Mouse (Mus musculus) limb, embryonic 14.5 days (tissue): ENCODE data around the gene Cacna1i. TPM values are rescaled to one million over a fixed set of nuclear protein-coding genes. Genes with fewer than 3 reads are reported as not detected.
A peak's percentile ranks its signal among the peaks of the same experiment; 100 is the strongest.

Experiments used
- ATAC-seq: fragments of 200-750 bp; cut with Nextera tagmentation; 2 replicates; pipeline ENCODE4 v1.8.0; 2017; ENCODE audit warnings: low read depth, moderate number of reproducible peaks, moderate TSS enrichment; ENCODE audit not compliant: low FRiP score
- DNase-seq: peaks from one replicate; pipeline ENCODE4 v3.0.0-alpha.2; 2015; ENCODE audit warnings: low spot score
- H3K27ac ChIP-seq: fragments of 300-500 bp; sonication (generic); replicated peaks from 2 replicates; pipeline ENCODE4 v1.5.1; 2014; ENCODE audit warnings: low read depth, mild to moderate bottlenecking, low read length, moderate library complexity, mixed read lengths
- H3K27me3 ChIP-seq: fragments of 300-500 bp; sonication (generic); 2 replicates; pipeline ENCODE4 v1.6.1; 2014; ENCODE audit warnings: low read length, mixed read lengths; ENCODE audit not compliant: control insufficient read depth, insufficient read depth
- H3K36me3 ChIP-seq: fragments of 300-500 bp; sonication (generic); 2 replicates; pipeline ENCODE4 v1.6.1; 2014; ENCODE audit warnings: mild to moderate bottlenecking, low read length, moderate library complexity, mixed read lengths; ENCODE audit not compliant: control insufficient read depth, insufficient read depth
- H3K4me1 ChIP-seq: fragments of 300-500 bp; sonication (generic); 2 replicates; pipeline ENCODE4 v1.6.1; 2014; ENCODE audit warnings: antibody characterized with exemption, low read length, mixed read lengths; ENCODE audit not compliant: control insufficient read depth, insufficient read depth
- H3K4me2 ChIP-seq: fragments of 300-500 bp; sonication (generic); replicated peaks from 2 replicates; pipeline ENCODE4 v1.6.1; 2014; ENCODE audit warnings: low read depth, mild to moderate bottlenecking, low read length, moderate library complexity; ENCODE audit not compliant: severe bottlenecking
- H3K4me3 ChIP-seq: fragments of 300-500 bp; sonication (generic); replicated peaks from 2 replicates; pipeline ENCODE4 v1.5.1; 2014; ENCODE audit warnings: low read length
- H3K9ac ChIP-seq: fragments of 300-500 bp; sonication (generic); 2 replicates; pipeline ENCODE4 v1.6.1; 2014; ENCODE audit warnings: mild to moderate bottlenecking, low read depth, low read length, moderate library complexity; ENCODE audit not compliant: severe bottlenecking
- H3K9me3 ChIP-seq: fragments of 300-500 bp; sonication (generic); 2 replicates; pipeline ENCODE4 v1.6.1; 2016; ENCODE audit warnings: low read length; ENCODE audit not compliant: control insufficient read depth
- POLR2A ChIP-seq: fragments of 200-500 bp; IDR thresholded peaks from 2 replicates; pipeline ENCODE4 v1.8.0; 2012; ENCODE audit warnings: inconsistent platforms, mild to moderate bottlenecking, moderate library complexity, borderline replicate concordance; ENCODE audit not compliant: insufficient read depth, insufficient read length; ENCODE audit errors: extremely low read depth
- WGBS: fragments of 180-500 bp; shearing (Covaris S2); extraction: QIAGEN DNeasy Blood & Tissue Kit; methylation state at CpG from one replicate; pipeline ENCODE4 v1.1.7; 2014; 5-methylcytosine and 5-hydroxymethylcytosine counted together
- polyA plus RNA-seq, 2 experiments: library from polyadenylated mRNA; depleted of rRNA in 1 of 2; stranded (reverse) in 1 of 2; unstranded in 1 of 2; fragments of >200 nt; fragmentation: Nextera tagmentation in 1 of 2; extraction: Ambion mirVana in 1 of 2; gene quantifications; 2 replicates each; pipeline versions ENCODE4 v1.2.1 to v1.2.3; 2012 to 2014

Cacna1i gene
- polyA plus RNA-seq, 2 experiments, result 0.03 to 0.34 TPM

DNA sequence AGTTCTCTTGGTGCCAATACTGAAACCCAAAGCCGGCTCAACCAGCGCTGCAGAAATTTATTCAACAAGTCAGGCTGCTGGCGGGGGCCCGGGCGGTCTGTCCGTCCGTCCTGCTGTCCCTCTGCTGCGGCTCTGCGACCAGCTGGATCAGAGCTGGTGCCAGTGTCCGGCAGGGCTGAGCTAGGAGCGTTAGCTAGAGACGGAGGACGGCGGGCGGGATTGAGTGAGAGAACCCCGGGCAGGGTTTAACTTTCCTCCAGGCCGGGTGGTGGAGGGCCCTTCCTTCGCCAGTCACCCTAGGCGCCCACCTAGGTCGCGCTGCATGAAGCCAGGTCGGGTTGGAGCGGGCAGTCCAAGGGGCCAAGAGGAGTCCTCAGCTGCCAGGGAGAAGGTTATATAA is 998 bp downstream of the Cacna1i start:
- 3% methylated on average over 23 of the region's 23 CpGs for WGBS
- no peak for TF ChIP-seq POLR2A
- Histone ChIP-seq H3K36me3 (no peaks in the 10 kb centered on the region), H3K4me2 (peak overlapping the region; percentile 85), H3K9me3 (no peaks in the 10 kb centered on the region), H3K9ac (no peak overlapping the region; the same call in 1 of the 2 replicates), H3K4me1 (no peaks in the 10 kb centered on the region), H3K4me3 (peak overlapping the region; percentile 42), H3K27me3 (peaks cover 58% of the 10 kb centered on the region), H3K27ac (no peak overlapping the region)
- ATAC-seq, result no peak
- no peak for DNase-seq

DNA sequence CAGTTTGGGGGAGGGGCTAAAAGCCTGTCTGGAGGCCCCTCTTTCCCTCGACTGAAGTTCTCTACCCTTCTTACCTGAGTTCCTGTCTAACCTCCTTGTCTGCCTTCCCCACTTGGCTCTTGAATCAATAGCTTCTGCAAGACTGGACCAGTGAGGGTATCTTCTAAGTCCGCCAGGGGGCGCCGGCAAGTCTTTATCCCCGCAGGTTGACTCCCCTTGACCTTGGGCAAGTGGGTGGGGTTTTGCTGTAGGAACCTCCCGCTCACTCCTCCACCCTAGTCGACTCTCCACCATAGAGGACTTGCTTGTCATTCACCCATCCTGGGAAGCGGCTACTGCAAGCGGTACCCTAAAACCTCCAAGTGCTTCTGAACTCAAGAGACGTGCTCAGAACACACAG is 2.4 kb downstream of the Cacna1i start:
- 8% methylated on average over 10 of the region's 10 CpGs for WGBS
- H3K4me2 ChIP-seq, result no peak overlapping the region
- no peak for ATAC-seq
- no peaks in the 10 kb centered on the region for H3K36me3 ChIP-seq
- H3K4me1 ChIP-seq, result no peaks in the 10 kb centered on the region
- H3K9ac ChIP-seq, result no peak overlapping the region
- H3K27me3 ChIP-seq, result peaks cover 53% of the 10 kb centered on the region
- TF ChIP-seq POLR2A, result no peak
- H3K9me3 ChIP-seq, result no peaks in the 10 kb centered on the region
- no peak overlapping the region for H3K27ac ChIP-seq
- no peak overlapping the region for H3K4me3 ChIP-seq
- peak; percentile 28 for DNase-seq

DNA sequence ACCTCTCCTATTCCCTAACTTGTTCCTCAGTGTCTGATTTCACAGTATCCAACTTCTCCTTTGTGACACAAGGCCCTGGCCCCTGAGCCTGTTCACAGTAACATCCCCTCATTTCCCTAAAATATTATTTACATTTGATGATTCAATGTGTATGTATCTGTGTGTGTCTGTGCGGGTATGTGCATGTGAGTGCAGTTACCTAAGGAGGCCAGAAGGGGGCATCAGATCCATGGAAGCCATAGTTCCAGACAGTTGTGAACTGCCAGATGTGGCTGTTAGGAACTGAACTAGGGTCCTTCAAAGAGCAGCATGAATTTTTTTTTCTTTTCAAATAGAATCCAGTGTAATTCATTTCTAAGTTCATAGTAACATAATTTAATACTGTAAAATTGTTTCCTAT is 10.1 kb downstream of the Cacna1i start:
- DNase-seq (no peak), ATAC-seq (no peak)
- Histone ChIP-seq H3K9ac (no peak overlapping the region), H3K4me2 (no peak overlapping the region), H3K4me1 (no peaks in the 10 kb centered on the region), H3K36me3 (no peaks in the 10 kb centered on the region), H3K27ac (no peak overlapping the region), H3K4me3 (no peak overlapping the region), H3K27me3 (no peaks in the 10 kb centered on the region), H3K9me3 (no peaks in the 10 kb centered on the region)
- 100% methylated on average over 1 of the region's 1 CpGs for WGBS
- TF ChIP-seq POLR2A, result no peak

DNA sequence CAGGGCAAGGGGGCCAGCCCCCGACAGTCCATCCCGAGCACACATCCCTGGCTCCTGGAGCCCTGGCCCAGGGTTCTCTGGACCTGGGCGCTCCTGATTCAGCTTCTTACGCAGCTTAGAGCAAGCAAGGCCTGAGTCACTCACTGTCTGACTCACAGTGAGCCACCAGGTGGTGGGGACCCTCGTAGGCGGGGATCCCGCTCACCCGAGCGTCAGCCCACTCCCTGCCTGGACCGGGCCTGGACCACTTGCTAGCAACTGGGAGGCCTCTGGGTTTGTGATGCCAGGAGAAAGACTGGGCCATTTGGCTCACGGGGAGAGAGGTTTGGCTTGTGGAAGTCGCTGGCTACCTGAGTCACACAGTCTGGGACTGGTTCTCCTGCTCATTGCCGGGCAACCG is 16.7 kb downstream of the Cacna1i start:
- ATAC-seq, result no peak
- no peak for TF ChIP-seq POLR2A
- H3K4me3 ChIP-seq, result no peak overlapping the region
- no peaks in the 10 kb centered on the region for H3K27me3 ChIP-seq
- no peaks in the 10 kb centered on the region for H3K4me1 ChIP-seq
- H3K9me3 ChIP-seq, result no peaks in the 10 kb centered on the region
- no peak overlapping the region for H3K4me2 ChIP-seq
- no peaks in the 10 kb centered on the region for H3K36me3 ChIP-seq
- H3K27ac ChIP-seq, result no peak overlapping the region
- WGBS, result 67% methylated on average over 14 of the region's 14 CpGs
- no peak for DNase-seq
- no peak overlapping the region for H3K9ac ChIP-seq

DNA sequence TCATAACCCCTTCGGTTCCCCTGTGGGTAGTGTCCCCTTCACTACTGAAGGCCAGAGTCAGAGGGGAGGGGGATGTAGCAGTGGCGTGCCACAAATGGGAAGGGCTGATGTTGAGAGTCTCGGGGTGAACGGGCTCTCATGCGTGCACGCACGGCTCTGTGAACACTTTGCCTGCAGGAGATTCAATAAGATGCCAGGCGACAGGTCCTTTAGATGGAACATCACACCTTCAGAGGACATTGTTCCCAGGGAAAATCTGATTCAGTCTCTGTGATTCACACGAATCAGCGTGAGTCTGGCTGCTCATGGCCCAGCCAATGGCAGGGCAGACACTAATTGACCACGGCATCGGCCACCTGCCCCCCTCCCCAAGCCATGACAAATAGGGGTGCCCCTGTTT is 17.1 kb downstream of the Cacna1i start:
- H3K36me3 ChIP-seq, result no peaks in the 10 kb centered on the region
- no peaks in the 10 kb centered on the region for H3K4me1 ChIP-seq
- H3K4me2 ChIP-seq, result no peak overlapping the region
- H3K27me3 ChIP-seq, result no peaks in the 10 kb centered on the region
- no peaks in the 10 kb centered on the region for H3K9me3 ChIP-seq
- H3K27ac ChIP-seq, result no peak overlapping the region
- no peak overlapping the region for H3K9ac ChIP-seq
- DNase-seq, result no peak
- no peak overlapping the region for H3K4me3 ChIP-seq
- ATAC-seq, result no peak
- no peak for TF ChIP-seq POLR2A
- 84% methylated on average over 12 of the region's 12 CpGs for WGBS

DNA sequence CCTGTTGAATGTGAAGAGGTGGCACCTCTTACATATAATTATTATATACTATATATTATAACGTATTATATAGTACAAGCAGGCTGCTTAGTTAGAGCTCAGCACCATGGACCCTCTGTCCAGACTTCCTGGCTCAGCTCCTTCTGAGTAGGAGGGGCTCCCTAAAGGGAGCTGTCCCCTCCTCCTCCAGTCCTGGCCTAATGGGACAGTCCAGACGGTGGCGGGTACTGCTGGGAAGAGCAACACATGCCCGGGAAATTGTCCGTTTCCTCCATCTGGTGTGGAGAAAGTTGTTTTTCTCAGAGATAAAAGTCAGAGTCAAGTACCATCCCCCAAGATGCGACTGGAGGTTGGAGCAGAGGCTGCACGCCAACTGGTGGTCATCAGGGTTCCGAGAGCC is 19.1 kb downstream of the Cacna1i start:
- H3K36me3 ChIP-seq, result no peaks in the 10 kb centered on the region
- no peaks in the 10 kb centered on the region for H3K9me3 ChIP-seq
- 38% methylated on average over 8 of the region's 8 CpGs for WGBS
- no peak overlapping the region for H3K9ac ChIP-seq
- H3K27ac ChIP-seq, result no peak overlapping the region
- DNase-seq (no peak), ATAC-seq (no peak)
- H3K27me3 ChIP-seq, result no peaks in the 10 kb centered on the region
- no peak for TF ChIP-seq POLR2A
- H3K4me1 ChIP-seq, result no peaks in the 10 kb centered on the region
- H3K4me2 ChIP-seq, result no peak overlapping the region
- no peak overlapping the region for H3K4me3 ChIP-seq
